Mouse (Mus musculus) spleen, postnatal 10 days (tissue): ENCODE results near the gene Supt3.

Experiments used
- DNase-seq, 2 experiments: peaks; one replicate each; pipeline ENCODE4 v3.0.0; 2021 to 2022; ENCODE audit warnings: low spot score in 2 of 2

Supt3 gene

GRCm38 (mm10) chr17:45128611-45129010 is 351.7 kb downstream of the Supt3 start:
- no peak for DNase-seq

- DNase-seq: no peak
Measured at GRCm38 (mm10) chr17:45133501-45134400, 356.8 kb downstream of the Supt3 start.

GRCm38 (mm10) chr17:45136491-45136890 is 359.5 kb downstream of the Supt3 start:
- no peak for DNase-seq

- DNase-seq: no peak
Measured at GRCm38 (mm10) chr17:45143043-45143442, 366.1 kb downstream of the Supt3 start.

- DNase-seq: no peak
Measured at GRCm38 (mm10) chr17:45144656-45145055, 367.7 kb downstream of the Supt3 start.

- no peak for DNase-seq
Measured at GRCm38 (mm10) chr17:45151312-45151929, 374.5 kb downstream of the Supt3 start.

GRCm38 (mm10) chr17:45153721-45154120 is 376.8 kb downstream of the Supt3 start:
- no peak for DNase-seq

- no peak for DNase-seq
Measured at GRCm38 (mm10) chr17:45158171-45158691, 381.3 kb downstream of the Supt3 start.

GRCm38 (mm10) chr17:45160651-45161050 is 383.7 kb downstream of the Supt3 start:
- no peak for DNase-seq

GRCm38 (mm10) chr17:45165741-45166140 is 388.8 kb downstream of the Supt3 start:
- no peak for DNase-seq
